Mouse (Mus musculus) ES-Bruce4 (cell line): ENCODE data around the gene Ptpn13.

Experiments
- CTCF ChIP-seq: IDR thresholded peaks from one replicate; pipeline ENCODE4 v1.8.1; 2011; ENCODE audit warnings: low read depth, low read length
- EP300 ChIP-seq: IDR thresholded peaks from 2 replicates; pipeline ENCODE4 v1.6.1; 2011; ENCODE audit warnings: low read depth, low read length; ENCODE audit not compliant: insufficient read depth
- POLR2A ChIP-seq: IDR thresholded peaks from one replicate; pipeline ENCODE4 v1.8.1; 2011; ENCODE audit warnings: low read length; ENCODE audit not compliant: insufficient read depth

- no peak for TF ChIP-seq CTCF
- TF ChIP-seq POLR2A = no peak
- TF ChIP-seq EP300 = no peak
Measured at GRCm38 (mm10) chr5:103376354-103377295, 48.4 kb upstream of the Ptpn13 start.
